Mouse (Mus musculus) megakaryocyte progenitor cell, adult 5-6 weeks (primary cell): ENCODE data around the gene Ciapin1. TPM values are rescaled to one million over a fixed set of nuclear protein-coding genes. Genes with fewer than 3 reads are reported as not detected.

Source experiments
- ATAC-seq: replicated peaks from 2 replicates; pipeline ENCODE4 v1.8.0; 2016; ENCODE audit warnings: mild to moderate bottlenecking, moderate TSS enrichment, inconsistent platforms; ENCODE audit not compliant: poor library complexity
- total RNA-seq, 2 experiments: library from RNA; stranded (forward) in 1 of 2; stranded (reverse) in 1 of 2; fragments of 157-497, 149-512 nt in 1 of 2; fragments of 200-1000 nt in 1 of 2; gene quantifications; 2 replicates each; pipeline versions ENCODE4 v1.2.3 to v1.2.4; 2015 to 2017

Ciapin1 gene
- total RNA-seq (2015): 29.3 and 34.5 TPM in 2 replicates
- total RNA-seq (2017): 49.1 and 58.0 TPM in 2 replicates

DNA sequence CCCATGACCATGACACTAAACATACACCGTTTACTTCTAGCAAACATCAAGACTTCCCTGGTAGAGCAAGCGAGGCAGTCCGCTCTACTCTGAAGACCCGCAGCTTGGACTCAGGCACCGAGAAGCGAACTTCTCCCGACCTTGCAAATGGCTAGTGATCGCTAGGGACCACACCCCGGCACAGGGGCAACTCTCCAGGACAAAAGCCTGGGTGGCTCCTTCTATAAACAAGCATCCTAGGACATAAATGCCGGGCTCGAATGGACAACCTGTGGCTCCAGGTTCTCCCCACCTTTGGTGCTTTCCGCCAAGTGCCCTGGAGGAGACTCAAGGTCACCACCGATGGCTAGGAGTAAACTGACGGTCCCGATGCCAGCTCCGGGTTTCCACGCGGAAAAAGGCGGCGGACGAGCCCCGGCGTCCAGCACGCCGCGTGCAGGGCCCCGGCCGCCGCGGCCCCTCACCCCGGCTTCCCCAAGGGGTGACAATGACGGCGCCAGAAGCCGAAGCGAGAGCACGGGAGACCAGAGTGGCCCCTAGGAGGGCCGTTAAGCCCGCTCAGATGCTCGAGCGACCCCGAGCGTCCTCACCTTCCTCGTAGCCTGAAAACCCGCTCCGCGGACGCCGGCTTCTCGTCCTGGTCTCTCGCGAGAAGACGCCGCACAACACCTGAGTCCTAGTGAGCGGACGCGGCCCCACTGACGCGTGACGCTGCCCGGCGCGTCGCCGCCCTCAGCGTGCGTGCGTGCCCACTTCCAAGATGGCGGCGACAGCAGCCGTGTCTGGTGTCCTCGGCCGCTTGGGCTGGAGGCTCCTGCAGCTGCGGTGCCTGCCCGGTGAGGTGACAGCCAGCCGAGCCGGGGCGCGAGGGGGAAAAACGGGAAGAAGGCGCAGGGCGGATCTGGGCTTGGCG lies at the start of gene Ciapin1, which contains the start of gene Coq9:
Ciapin1 (minus strand) TSS at position 697 of the 913 bp plus-strand sequence.
Coq9 (plus strand) TSS at position 660 of the 913 bp plus-strand sequence.
- ATAC-seq: peak; percentile 93

DNA sequence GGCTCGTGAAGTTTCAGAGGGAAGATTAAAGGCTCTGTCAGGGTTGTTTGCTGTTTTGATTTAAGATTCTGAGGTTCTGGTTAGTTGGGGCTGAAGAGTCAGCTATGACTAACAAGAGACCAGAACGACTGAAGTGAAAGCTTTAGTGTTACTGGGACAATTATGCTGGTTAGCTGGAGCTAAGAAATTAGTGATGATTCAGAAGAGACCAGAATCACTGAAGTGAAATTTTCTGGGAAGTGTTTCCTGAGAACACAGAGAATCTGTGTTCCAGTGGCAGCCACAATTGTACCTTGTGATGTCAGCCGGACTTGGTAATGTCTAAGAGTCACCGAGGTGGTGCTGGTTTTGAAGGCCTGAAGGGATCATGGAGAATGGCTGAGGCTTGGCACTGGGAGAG lies 42.6 kb upstream of the Ciapin1 start:
- no peak for ATAC-seq

DNA sequence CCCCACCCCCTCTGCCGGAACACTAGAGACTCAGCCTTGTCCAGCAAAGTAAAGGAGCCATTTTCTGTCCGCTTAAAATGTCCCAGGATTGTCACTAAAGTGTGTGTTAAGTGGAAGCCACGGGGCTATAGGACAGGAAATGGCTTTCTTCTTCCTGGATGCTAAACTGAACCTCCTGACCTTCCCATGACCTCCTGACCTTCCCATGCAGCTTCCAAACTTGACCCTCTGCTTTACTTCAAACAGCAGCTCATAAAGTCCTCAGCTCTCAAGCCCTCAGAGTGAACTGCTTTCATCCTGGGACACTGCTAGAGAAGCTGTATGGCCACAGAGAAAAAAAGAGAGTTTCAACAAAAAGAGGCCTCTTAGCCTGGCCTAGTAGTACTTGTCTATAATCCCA lies 38.7 kb upstream of the Ciapin1 start:
- no peak for ATAC-seq

DNA sequence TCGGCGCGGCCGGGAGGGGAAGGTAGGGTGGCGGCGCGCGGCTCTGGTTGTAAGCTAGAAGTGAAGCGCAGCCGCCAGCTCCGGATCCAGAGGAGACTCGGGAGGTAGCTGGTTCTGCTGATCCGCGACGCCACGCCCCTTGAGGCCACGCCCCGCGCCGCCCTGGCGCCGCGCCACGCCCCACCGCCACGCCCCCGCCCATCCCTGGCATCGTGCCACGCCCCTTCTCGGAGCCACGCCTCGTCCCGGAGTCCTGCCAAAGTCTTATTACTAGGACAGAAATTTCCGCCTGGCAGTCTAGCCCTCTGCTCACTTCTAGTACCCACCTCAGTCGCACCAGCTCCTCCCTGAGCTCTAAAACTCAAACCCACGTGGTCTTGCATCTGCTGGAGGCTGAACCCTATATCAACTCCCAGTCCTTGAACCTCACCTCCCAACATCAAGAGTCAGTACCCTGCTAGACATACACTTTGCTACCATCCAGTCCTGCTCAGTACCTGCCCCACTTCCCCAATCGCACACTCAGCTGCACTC lies 38.1 kb upstream of the Ciapin1 start, which contains the start of gene Dok4:
Dok4 (minus strand) TSS at position 134 of the 534 bp plus-strand sequence.
- ATAC-seq: peak; percentile 79

DNA sequence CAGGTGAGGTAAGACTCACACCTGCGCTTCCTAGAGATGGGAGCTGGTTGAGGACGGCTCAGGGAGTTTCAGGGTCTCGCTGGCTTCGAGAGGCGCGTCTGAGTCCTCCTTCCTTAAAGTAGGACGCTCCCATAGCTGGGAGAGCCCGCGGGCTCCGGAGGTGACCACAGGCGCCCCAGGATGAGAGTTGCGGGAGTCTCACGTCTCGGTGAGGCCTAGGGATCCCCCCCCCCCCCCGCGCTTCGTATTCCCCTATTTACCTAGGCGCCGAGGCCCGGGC lies 37.7 kb upstream of the Ciapin1 start:
- ATAC-seq: no peak

DNA sequence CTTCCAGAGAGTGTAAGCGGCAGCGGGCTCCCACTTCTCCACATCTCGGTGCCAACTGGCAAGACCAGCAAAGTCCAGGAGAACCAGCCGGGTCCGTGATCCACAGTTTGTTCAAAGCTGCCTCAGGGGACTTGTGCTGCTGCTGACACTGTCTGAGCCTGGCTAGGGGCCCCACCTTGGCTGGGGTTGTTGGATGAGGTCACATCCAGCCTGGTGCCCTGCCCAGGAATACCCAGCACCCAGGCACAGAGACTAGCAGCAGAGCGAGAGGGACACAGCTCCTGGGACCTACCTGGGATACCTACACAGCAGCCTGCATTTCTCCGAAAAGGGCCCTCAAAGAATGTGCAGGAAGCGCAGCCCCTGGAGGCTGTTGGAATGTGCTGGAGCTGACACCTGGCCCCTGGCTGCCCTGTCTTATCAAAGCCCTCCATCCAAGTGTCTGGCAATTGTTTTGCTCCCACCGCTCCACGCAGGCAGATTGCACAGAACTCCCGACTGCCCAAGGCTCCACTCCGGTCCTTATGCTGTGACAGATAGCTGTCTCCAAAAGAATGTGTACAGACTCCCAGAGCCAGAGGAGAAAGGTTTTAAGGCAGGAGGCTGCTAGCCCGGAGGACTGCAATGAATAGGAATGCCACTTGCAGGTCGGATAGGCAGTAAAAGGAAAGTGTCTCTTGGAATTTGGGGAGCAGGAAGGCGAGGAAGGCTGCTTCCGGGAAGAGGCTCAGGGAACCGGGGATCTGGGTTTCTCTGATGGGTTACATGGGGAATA lies 37.1 kb upstream of the Ciapin1 start:
- no peak for ATAC-seq

DNA sequence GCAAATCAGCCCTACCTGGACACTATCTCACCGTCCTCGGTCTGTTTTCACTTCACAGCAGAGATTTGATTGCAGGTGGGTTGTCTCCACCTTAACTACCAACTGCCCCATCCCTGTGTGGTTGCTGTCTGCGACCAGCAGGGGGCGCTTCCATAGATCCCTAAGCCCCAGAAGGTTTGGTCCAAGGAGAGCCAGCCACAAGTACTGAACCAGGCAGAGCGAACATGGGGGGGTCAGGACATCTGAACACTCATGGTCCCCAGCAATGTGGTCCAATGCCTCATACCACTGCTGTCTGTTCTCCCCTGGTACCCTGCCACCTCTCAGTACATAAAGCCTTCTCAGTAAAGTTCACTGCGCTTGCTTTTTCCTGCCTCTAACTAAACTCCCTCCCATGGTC lies 36.2 kb upstream of the Ciapin1 start:
- peak; percentile 58 for ATAC-seq

DNA sequence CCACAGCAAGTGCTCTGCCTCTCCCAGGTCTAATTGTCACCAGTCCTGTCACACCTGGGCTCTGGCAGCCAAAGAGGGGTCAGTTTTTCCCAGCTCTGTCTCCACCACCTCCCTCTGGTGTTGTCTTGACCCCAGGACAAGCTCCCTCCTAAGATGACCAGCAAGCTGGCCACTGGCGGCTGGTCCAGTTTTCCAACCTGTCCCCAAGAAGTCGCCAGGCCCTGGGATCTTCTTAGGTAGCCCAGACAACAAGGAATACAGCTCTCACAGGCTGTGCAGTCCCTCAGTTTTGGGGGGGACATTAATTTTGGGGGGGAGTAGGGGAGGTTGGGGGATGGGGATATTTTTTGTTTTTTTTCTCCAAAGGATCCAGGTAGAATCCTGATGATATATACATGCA lies 34.4 kb upstream of the Ciapin1 start:
- ATAC-seq: no peak

DNA sequence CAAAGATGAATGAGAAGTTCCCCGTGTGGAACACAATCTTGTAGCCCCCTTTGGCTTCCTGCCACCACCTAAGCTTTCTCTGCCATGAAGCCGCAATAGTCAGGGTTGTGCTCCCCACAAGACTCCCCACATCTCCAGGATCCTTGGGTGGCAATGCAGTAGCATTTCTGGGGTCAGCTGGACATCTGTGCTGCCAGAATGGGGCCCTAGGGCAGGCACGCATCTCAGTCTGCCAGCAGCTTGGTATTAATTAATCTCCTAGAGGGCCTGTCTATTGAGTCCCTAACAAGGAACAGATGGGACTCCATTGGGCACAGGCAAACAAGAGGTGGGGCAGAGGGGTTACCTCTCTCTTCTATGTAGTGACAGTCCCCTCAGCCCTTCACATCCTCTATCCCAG lies 34.0 kb upstream of the Ciapin1 start:
- ATAC-seq: no peak

DNA sequence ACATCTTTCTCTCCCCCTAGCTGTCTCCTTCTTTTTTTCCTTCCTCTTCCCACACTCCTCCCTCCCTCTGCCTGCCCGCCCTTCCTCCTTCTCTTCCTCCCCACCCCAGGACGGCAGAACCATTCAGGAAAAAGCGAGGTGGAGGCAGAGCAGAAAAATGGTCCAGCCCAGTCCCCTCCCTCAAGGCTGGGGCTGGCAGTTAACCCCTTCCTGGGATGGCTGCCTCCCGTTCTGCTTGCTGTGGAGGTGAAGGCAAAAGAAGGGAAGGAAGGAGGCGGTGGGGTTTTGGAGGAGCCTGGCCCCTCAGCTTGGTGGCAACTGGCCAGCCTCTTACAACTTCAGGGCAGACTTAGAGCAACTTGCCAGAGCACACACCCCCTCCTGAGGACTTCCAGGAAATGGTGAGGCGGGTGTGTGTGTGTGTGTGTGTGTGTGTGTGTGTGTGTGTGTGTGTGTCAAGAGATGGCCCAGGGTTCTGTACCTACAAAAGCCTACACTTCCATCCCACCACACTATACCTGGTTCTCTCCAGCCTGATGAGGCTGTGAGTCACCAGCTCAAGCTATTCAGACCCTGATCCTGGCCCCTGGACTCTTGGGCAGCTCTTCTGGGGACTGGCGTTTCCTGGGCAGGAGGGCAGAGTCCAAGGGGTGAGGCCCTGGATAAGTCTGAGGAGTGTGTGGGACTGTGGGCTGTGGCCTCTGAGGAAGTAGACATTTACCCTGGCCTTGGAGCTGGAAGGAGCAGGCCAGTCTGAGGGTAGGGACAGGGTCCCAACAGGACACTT lies 33.1 kb upstream of the Ciapin1 start:
- peak; percentile 14; the same call in 1 of the 2 replicates for ATAC-seq

DNA sequence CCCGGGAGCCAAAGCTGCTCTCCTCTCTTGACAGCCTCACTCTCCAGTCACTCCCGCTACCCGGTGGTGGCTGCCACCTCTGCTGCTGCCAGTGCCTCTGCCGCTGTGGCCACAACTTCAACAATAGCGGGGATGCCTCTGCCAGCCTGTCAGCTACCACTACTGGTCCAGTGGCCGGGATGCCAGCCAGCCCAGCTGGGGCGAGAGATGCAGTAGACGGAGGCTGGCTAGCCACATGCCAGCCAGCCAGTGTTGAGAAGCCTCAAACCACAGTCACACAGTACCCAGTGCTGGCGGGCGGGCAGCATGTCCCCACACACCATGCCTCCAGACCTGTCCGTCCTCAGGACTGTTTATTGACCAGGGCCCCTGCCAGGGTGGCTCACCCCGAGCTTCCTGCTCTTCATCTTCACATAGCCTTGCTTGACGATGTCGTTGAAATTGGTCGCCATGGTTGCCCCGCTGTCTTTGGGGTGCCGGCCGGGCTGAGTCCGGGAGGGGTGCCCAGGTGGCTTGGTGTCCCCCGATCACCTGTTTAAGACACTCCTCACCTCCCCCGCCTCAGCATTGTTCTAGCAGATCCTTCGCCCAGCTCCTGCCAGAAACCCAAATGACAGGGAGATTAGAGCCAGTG lies 32.4 kb upstream of the Ciapin1 start:
- ATAC-seq: peak; percentile 16; the same call in 1 of the 2 replicates

DNA sequence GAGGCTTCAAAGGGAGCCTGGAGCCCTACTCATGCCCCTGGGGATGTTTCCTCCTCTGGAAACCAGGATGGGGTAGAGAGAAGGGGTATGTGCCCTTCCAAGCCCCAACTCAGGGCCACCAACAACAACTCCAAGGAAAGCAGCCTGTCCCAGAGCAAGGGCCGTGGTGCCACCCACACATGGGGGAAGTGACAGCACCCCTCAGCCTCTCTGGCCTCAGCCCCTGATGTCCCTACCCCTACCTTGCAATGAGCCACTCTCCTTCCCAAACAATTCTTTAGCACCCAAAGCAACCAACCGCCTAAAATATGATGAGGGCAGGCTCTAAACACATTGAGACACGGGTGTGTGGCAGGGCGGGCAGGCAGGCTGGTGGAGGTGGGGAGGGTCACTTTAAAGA lies 31.8 kb upstream of the Ciapin1 start:
- no peak for ATAC-seq

DNA sequence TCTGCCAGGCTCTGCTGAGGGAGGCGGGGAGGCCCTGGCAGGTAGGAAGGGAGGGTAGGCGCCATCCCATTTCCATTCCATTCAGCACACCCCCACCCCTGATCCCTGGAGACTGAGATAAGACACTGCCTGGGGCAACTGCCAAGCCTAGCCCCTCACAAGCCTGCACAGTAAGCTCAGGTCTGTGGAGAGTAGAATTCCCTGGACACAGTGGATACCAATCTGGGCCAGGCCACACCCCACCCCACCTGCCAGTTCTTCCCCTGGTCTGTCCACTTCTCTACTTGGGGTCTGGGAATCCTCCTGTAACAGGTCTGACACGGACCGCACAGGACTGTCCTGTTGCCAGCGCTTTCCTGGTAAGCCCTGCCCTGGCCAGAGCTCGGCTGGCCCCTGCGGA lies 31.0 kb upstream of the Ciapin1 start:
- ATAC-seq: no peak

DNA sequence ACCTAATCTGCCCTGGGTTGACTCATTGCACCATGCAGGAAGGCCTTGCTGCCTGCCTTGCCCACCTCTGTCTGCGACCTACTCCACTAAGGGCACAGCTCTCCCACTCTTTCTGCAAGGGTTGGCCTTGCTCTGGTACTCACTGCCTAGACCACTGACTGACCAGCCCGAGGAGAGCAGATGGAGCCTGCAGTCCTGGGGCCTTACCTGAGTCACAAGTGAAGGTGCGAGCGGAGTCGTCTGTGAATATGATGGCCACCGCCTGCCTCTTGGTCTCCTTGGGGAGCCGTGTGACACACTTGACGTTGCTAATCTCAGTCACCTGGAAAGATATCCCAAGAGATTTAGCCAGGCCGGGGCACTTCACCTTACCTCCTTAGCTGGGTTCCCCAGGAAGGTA lies 28.8 kb upstream of the Ciapin1 start:
- no peak for ATAC-seq

DNA sequence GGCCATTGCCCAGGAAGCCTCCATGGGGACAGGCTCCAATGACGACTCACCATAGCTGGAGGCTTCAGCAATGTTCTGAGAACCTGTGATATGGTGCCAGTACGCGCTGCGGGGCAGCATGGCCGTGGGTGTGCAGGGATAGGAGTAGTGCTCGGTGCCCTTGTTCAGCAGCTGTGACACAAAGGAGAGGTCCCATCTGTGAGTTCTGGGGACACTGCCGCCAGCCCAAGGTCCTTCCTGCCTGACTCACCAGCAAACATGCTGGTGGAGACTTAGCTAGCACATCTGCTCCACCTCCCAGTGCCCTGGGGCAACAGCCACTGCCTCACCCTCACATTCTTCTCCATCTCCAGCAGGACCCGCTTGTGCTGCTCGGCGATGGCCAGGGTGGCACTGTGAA lies 27.1 kb upstream of the Ciapin1 start:
- no peak for ATAC-seq

DNA sequence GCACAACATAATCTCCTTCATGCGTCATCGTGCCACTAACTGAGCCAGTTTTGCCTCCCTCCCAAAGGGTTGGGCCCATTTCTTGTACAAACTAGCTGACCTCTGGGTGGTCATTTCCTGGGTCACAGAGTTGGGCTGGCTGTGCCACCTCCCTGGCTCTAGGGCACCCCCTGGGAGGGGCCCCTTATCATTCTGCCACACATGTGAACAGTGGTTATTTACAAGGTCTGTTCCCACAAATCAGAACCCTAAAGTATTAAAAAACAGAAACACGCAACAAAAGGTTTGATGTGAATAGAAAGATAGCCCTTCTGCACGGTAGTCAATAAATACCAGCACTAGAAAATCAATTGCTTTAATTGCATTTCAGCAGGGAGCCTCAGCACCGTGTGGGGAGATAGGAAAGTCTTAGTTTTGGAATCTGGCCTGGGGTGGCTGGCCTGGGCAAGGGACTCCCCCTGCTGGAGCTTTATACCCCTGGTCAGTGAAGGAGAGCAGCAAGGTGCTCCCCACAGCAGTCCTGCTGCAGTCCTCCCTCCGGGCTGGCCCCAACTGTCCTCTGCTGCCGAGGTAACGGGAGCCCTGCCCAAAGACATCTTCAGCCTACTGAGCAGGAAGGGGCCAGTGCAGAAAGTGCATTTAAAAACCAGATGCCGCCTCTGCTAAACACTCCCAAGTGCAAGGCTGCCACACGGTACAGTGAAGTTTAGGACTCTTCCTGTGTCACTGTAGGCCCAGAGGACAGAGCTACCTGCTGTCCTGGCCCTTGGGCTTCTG lies 25.9 kb upstream of the Ciapin1 start:
- no peak for ATAC-seq

DNA sequence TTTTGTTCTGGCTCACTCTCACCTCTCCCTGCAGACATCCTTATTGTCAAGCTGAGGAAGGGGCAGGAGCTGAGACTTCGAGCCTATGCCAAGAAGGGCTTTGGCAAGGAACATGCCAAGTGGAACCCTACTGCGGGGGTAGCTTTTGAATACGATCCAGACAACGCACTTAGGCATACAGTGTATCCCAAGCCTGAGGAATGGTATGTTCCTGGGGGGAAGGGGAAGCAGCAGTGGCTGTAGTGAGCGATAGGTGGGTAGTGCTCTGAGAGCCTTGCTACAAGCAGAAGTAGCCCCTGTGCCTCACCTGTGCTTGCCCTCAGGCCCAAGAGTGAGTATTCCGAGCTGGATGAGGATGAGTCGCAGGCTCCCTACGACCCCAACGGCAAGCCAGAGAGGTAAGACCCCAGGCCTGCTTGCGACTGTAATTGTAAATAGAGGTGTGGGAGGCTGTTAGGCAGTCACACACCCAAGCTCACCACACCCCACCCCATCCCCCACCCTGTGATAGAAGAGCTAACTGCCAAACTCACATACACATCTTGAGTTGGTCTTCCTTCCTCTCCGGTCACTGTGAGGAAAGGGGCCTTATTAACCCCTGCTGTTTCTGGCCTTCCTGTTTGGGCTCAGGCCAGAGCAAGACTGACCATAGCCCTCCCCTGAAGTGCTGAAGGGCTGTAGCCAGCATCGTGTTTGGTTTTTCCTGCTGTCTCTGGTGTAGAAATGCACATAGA lies 24.5 kb upstream of the Ciapin1 start:
- no peak for ATAC-seq

DNA sequence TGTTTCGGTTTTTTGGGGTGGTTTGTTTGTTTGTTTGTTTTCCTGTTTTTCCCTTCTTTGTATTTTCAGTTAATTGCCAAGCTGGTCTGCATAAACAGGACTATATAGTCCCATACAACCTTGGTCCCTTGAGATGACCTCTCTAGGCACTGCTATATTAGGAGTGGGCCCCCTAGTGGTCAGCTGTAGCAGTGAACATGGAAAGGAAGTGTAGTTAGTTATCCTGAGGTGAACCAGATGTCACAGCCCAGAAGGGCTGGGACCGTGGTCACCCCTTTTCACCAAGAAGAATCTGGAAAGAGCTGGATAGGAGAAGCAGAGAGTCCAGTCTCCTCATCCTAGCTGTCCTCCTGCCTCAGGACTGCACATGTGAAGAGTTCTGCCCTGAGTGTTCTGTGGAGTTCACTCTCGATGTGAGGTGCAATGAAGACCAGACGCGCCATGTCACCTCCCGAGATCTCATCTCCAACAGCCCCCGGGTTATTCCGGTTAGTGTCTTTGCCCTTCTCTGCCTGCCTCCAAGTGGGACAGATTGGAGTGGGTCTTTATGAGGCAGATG lies 23.3 kb upstream of the Ciapin1 start:
- ATAC-seq: peak; percentile 72
